Comparison of ENCODE assay signal across 17 mouse cellular contexts in genomic region chr11:79860611-79861067, GRCm38 (mm10).
DNase-seq lines count a peak whose midpoint lies in the region; ATAC-seq and TF ChIP-seq lines count a peak whose summit lies in the region.
"Had no signal": no experiment of that assay in that cellular context is flagged by ENCODE, and none has a peak within 500 bp of the region (broad histone marks: within the 10 kb centered on the region; RNA-seq: fewer than 3 reads in every experiment).

No protein-coding gene starts in this region.

- H3K9me3 ChIP-seq in liver, postnatal 0 days (ENCODE audit: low read length) = no peaks in the 10 kb centered on the region
- H3K9me3 ChIP-seq in liver, embryonic 11.5 days (ENCODE audit: control insufficient read depth, low read length) = peaks cover 2% of the 10 kb centered on the region; the same call in 1 of the 2 replicates
- no peaks in the 10 kb centered on the region for H3K9me3 ChIP-seq in stomach, postnatal 0 days (ENCODE audit: control insufficient read depth, low read length)
- H3K9me3 ChIP-seq in hindbrain, embryonic 10.5 days = no peaks in the 10 kb centered on the region
- H3K9me3 ChIP-seq: limb, embryonic 12.5 days; lung, embryonic 15.5 days; midbrain, embryonic 12.5 days had no signal

- H3K4me1 ChIP-seq in liver, postnatal 0 days (ENCODE audit: insufficient read depth) = no peaks in the 10 kb centered on the region
- no peaks in the 10 kb centered on the region for H3K4me1 ChIP-seq in liver, embryonic 11.5 days (replicated peaks; ENCODE audit: control insufficient read depth, insufficient read depth, low read length)
- H3K4me1 ChIP-seq in stomach, postnatal 0 days (replicated peaks; ENCODE audit: control insufficient read depth, insufficient read depth) = no peaks in the 10 kb centered on the region
- no peaks in the 10 kb centered on the region for H3K4me1 ChIP-seq in thymus, adult 2 months (replicated peaks; ENCODE audit: control insufficient read depth, insufficient read depth, low read length)
- H3K4me1 ChIP-seq in hindbrain, embryonic 10.5 days (replicated peaks) = peaks cover 27% of the 10 kb centered on the region

- 39% methylated on average over 12 of the region's 12 CpGs for WGBS in liver, postnatal 0 days (ENCODE audit: insufficient replicate concordance)
- 37% methylated on average over 12 of the region's 12 CpGs for WGBS in liver, embryonic 11.5 days
- WGBS in stomach, postnatal 0 days = 40% methylated on average over 12 of the region's 12 CpGs
- 75% methylated on average over 12 of the region's 12 CpGs for WGBS in thymus, adult 2 months
- WGBS in hindbrain, embryonic 10.5 days = 27% methylated on average over 12 of the region's 12 CpGs

- H3K27me3 ChIP-seq in liver, postnatal 0 days (ENCODE audit: insufficient read depth, low read length) = peaks cover 6% of the 10 kb centered on the region; the same call in 1 of the 2 replicates
- H3K27me3 ChIP-seq in liver, embryonic 11.5 days (replicated peaks; ENCODE audit: control insufficient read depth, insufficient read depth, low read length) = peaks cover 7% of the 10 kb centered on the region
- no peaks in the 10 kb centered on the region for H3K27me3 ChIP-seq in stomach, postnatal 0 days (ENCODE audit: control insufficient read depth, insufficient read depth, low read length)
- H3K27me3 ChIP-seq in thymus, adult 2 months (ENCODE audit: control insufficient read depth, insufficient read depth, low read length) = no peaks in the 10 kb centered on the region
- peaks cover 8% of the 10 kb centered on the region; the same call in 1 of the 2 replicates for H3K27me3 ChIP-seq in hindbrain, embryonic 10.5 days (ENCODE audit: insufficient read depth, poor library complexity, severe bottlenecking)
- H3K27me3 ChIP-seq: lung, embryonic 15.5 days had no signal

- ATAC-seq in liver, postnatal 0 days = no peak
- ATAC-seq in liver, embryonic 11.5 days (replicated peaks; ENCODE audit: low FRiP score) = no peak
- peak; percentile 36; the same call in 1 of the 2 replicates for ATAC-seq in stomach, postnatal 0 days (ENCODE audit: low FRiP score, low TSS enrichment)
- ATAC-seq: forebrain, postnatal 0 days; inflammation-experienced regulatory T-cells, adult 6 months had no signal

- no peak overlapping the region for H3K4me3 ChIP-seq in liver, postnatal 0 days (ENCODE audit: low read depth, low read length)
- H3K4me3 ChIP-seq in liver, embryonic 11.5 days (ENCODE audit: low read depth, low read length) = no peak overlapping the region
- H3K4me3 ChIP-seq in stomach, postnatal 0 days (ENCODE audit: low read depth, low read length) = no peak overlapping the region
- no peak overlapping the region for H3K4me3 ChIP-seq in thymus, adult 2 months (ENCODE audit: control insufficient read depth, insufficient read depth, low read length)
- no peak overlapping the region for H3K4me3 ChIP-seq in hindbrain, embryonic 10.5 days
- H3K4me3 ChIP-seq: limb, embryonic 12.5 days; lung, embryonic 15.5 days; midbrain, embryonic 12.5 days had no signal

- no peak for TF ChIP-seq EP300 in liver, postnatal 0 days (IDR thresholded peaks at IDR 0.05; ENCODE audit: low read depth)
- no peak for TF ChIP-seq EP300 in stomach, postnatal 0 days (optimal IDR thresholded peaks at IDR 0.05)

- DNase-seq in liver, postnatal 0 days = peak; percentile 26
- DNase-seq in liver, embryonic 11.5 days (ENCODE audit: low spot score) = no peak
- peak; percentile 69 for DNase-seq in kidney, adult 11 months
- DNase-seq in kidney, postnatal 25 days = peak; percentile 37 to 67
- peak; percentile 60 for DNase-seq in stomach, postnatal 0 days (ENCODE audit: low spot score)
- DNase-seq in thymus, adult 2 months = no peak
- DNase-seq in adrenal gland, adult 2 months = no peak
- no peak for DNase-seq in hindbrain, embryonic 10.5 days (ENCODE audit: low spot score)
- DNase-seq: adrenal gland, postnatal 14 days; cerebellum, postnatal 14 days; forebrain, postnatal 0 days; gastrocnemius, postnatal 25 days; thymus, adult 18-20 months had no signal

- no peaks in the 10 kb centered on the region for H3K36me3 ChIP-seq in liver, postnatal 0 days (replicated peaks; ENCODE audit: insufficient read depth, low read length)
- no peaks in the 10 kb centered on the region for H3K36me3 ChIP-seq in liver, embryonic 11.5 days (ENCODE audit: control insufficient read depth, insufficient read depth, low read length)
- H3K36me3 ChIP-seq in stomach, postnatal 0 days (ENCODE audit: control insufficient read depth, insufficient read depth, low read length) = no peaks in the 10 kb centered on the region
- no peaks in the 10 kb centered on the region for H3K36me3 ChIP-seq in thymus, adult 2 months (ENCODE audit: control insufficient read depth, insufficient read depth, low read length)
- H3K36me3 ChIP-seq in hindbrain, embryonic 10.5 days = no peaks in the 10 kb centered on the region
- H3K36me3 ChIP-seq: limb, embryonic 12.5 days; lung, embryonic 15.5 days; midbrain, embryonic 12.5 days had no signal

- no peak overlapping the region for H3K4me2 ChIP-seq in liver, postnatal 0 days (ENCODE audit: low read depth, low read length)
- no peak overlapping the region for H3K4me2 ChIP-seq in liver, embryonic 11.5 days
- H3K4me2 ChIP-seq in stomach, postnatal 0 days (replicated peaks; ENCODE audit: low read depth) = no peak overlapping the region
- H3K4me2 ChIP-seq: limb, embryonic 12.5 days; lung, embryonic 15.5 days; midbrain, embryonic 12.5 days had no signal

- no peak overlapping the region for H3K27ac ChIP-seq in liver, postnatal 0 days (ENCODE audit: low read depth)
- no peak overlapping the region for H3K27ac ChIP-seq in liver, embryonic 11.5 days (ENCODE audit: low read depth, low read length)
- H3K27ac ChIP-seq in stomach, postnatal 0 days (replicated peaks) = no peak overlapping the region
- H3K27ac ChIP-seq in thymus, adult 2 months (ENCODE audit: control insufficient read depth, insufficient read depth, low read length) = no peak overlapping the region
- no peak overlapping the region for H3K27ac ChIP-seq in hindbrain, embryonic 10.5 days
- H3K27ac ChIP-seq: limb, embryonic 12.5 days; lung, embryonic 15.5 days; midbrain, embryonic 12.5 days had no signal

- no peak for TF ChIP-seq POLR2A in thymus, adult 2 months (IDR thresholded peaks at IDR 0.05; ENCODE audit: control insufficient read depth, extremely low read depth, insufficient read depth, low read length, poor library complexity)

- TF ChIP-seq CTCF in liver, postnatal 0 days (IDR thresholded peaks at IDR 0.05; ENCODE audit: low read depth) = no peak
- TF ChIP-seq CTCF in stomach, postnatal 0 days (IDR thresholded peaks at IDR 0.05; ENCODE audit: low read depth) = no peak
- no peak for TF ChIP-seq CTCF in thymus, adult 2 months (IDR thresholded peaks at IDR 0.05; ENCODE audit: borderline replicate concordance, control insufficient read depth, extremely low read depth, insufficient read depth, low read length, poor library complexity)

- H3K9ac ChIP-seq in liver, postnatal 0 days (replicated peaks) = no peak overlapping the region
- H3K9ac ChIP-seq in liver, embryonic 11.5 days (ENCODE audit: low read depth, low read length) = no peak overlapping the region
- H3K9ac ChIP-seq in stomach, postnatal 0 days (ENCODE audit: low read length) = no peak overlapping the region
- H3K9ac ChIP-seq: forebrain, postnatal 0 days; limb, embryonic 12.5 days; lung, embryonic 15.5 days; midbrain, embryonic 12.5 days had no signal

Comparison
In these comparisons a context has a peak if more than half of its experiments do, and no peak if none do; other contexts are left out.
1. DNase-seq: peak in liver, postnatal 0 days (single experiment), kidney, adult 11 months (single experiment), kidney, postnatal 25 days (2 of 2) and stomach, postnatal 0 days (single experiment); none in liver, embryonic 11.5 days (single experiment), thymus, adult 2 months (single experiment), adrenal gland, adult 2 months (single experiment) and hindbrain, embryonic 10.5 days (single experiment).